Mouse (Mus musculus) midbrain, embryonic 14.5 days (tissue): ENCODE results near the gene Sobp. TPM values are rescaled to one million over a fixed set of nuclear protein-coding genes. Genes with fewer than 3 reads are reported as not detected.

Experiments used
- ATAC-seq: fragments of 200-750 bp; cut with Nextera tagmentation; 2 replicates; pipeline ENCODE4 v1.8.0; 2017; ENCODE audit warnings: moderate number of reproducible peaks, moderate library complexity; ENCODE audit not compliant: low FRiP score, low TSS enrichment
- DNase-seq: peaks from one replicate; pipeline ENCODE4 v3.0.0-alpha.2; 2015
- H3K27ac ChIP-seq: fragments of 300-500 bp; sonication (generic); replicated peaks from 2 replicates; pipeline ENCODE4 v1.5.1; 2014; ENCODE audit warnings: mild to moderate bottlenecking, low read depth, low read length, moderate library complexity
- H3K27me3 ChIP-seq: fragments of 300-500 bp; sonication (generic); 2 replicates; pipeline ENCODE4 v1.6.1; 2014; ENCODE audit warnings: low read length, control low read depth, mixed read lengths; ENCODE audit not compliant: control insufficient read depth, insufficient read depth
- H3K36me3 ChIP-seq: fragments of 300-500 bp; sonication (generic); 2 replicates; pipeline ENCODE4 v1.6.1; 2014; ENCODE audit warnings: low read length, control low read depth; ENCODE audit not compliant: control insufficient read depth, insufficient read depth
- H3K4me1 ChIP-seq: fragments of 300-500 bp; sonication (generic); 2 replicates; pipeline ENCODE4 v1.6.1; 2014; ENCODE audit warnings: mild to moderate bottlenecking, antibody characterized with exemption, low read length, control low read depth; ENCODE audit not compliant: control insufficient read depth, insufficient read depth
- H3K4me2 ChIP-seq: fragments of 300-500 bp; sonication (generic); 2 replicates; pipeline ENCODE4 v1.6.1; 2014; ENCODE audit warnings: mild to moderate bottlenecking, low read length, moderate library complexity
- H3K4me3 ChIP-seq: fragments of 300-500 bp; sonication (generic); replicated peaks from 2 replicates; pipeline ENCODE4 v1.5.1; 2014; ENCODE audit warnings: low read depth, low read length
- H3K9ac ChIP-seq: fragments of 300-500 bp; sonication (generic); replicated peaks from 2 replicates; pipeline ENCODE4 v1.6.1; 2014; ENCODE audit warnings: mild to moderate bottlenecking, low read length, moderate library complexity
- H3K9me3 ChIP-seq: fragments of 300-500 bp; sonication (generic); 2 replicates; pipeline ENCODE4 v1.6.1; 2016; ENCODE audit warnings: low read length, control low read depth, mixed read lengths; ENCODE audit not compliant: control insufficient read depth
- WGBS: fragments of 180-500 bp; shearing (Covaris S2); extraction: QIAGEN DNeasy Blood & Tissue Kit; methylation state at CpG from one replicate; pipeline ENCODE4 v1.1.7; 2014; 5-methylcytosine and 5-hydroxymethylcytosine counted together
- polyA plus RNA-seq: library from polyadenylated mRNA; unstranded; fragments of >200 nt; fragmentation: Nextera tagmentation; extraction: Ambion mirVana; gene quantifications from 2 replicates; pipeline ENCODE4 v1.2.1, GENCODE M21; 2014

Sobp gene
- polyA plus RNA-seq, 1 experiment from 2014 or later: 21.2 TPM

- H3K27ac ChIP-seq: no peak overlapping the region
- no peaks in the 10 kb centered on the region for H3K9me3 ChIP-seq
- H3K9ac ChIP-seq: no peak overlapping the region
- DNase-seq (no peak), ATAC-seq (no peak)
- H3K27me3 ChIP-seq: no peaks in the 10 kb centered on the region
- H3K4me3 ChIP-seq: no peak overlapping the region
- H3K4me2 ChIP-seq: no peak overlapping the region
- H3K36me3 ChIP-seq: no peaks in the 10 kb centered on the region
- peaks cover 5% of the 10 kb centered on the region; the same call in 1 of the 2 replicates for H3K4me1 ChIP-seq
- WGBS: 85% methylated on average over 13 of the region's 13 CpGs
These were observed 211.7 kb downstream of the Sobp start for GRCm38 (mm10) chr10:42962655-42963054.

- Histone ChIP-seq H3K9me3 (no peaks in the 10 kb centered on the region), H3K4me3 (no peak overlapping the region), H3K4me1 (peaks cover 5% of the 10 kb centered on the region; the same call in 1 of the 2 replicates), H3K9ac (no peak overlapping the region), H3K27ac (no peak overlapping the region), H3K27me3 (peaks cover 3% of the 10 kb centered on the region; the same call in 1 of the 2 replicates), H3K36me3 (no peaks in the 10 kb centered on the region), H3K4me2 (no peak overlapping the region)
- ATAC-seq (no peak), DNase-seq (no peak)
- 91% methylated on average over 6 of the region's 6 CpGs for WGBS
These were observed 212.1 kb downstream of the Sobp start for GRCm38 (mm10) chr10:42962181-42962601.

GRCm38 (mm10) chr10:42961771-42962170, 212.6 kb downstream of the Sobp start:
- DNase-seq (no peak), ATAC-seq (no peak)
- Histone ChIP-seq H3K36me3 (no peaks in the 10 kb centered on the region), H3K27ac (no peak overlapping the region), H3K9me3 (no peaks in the 10 kb centered on the region), H3K4me1 (peaks cover 5% of the 10 kb centered on the region; the same call in 1 of the 2 replicates), H3K4me2 (no peak overlapping the region), H3K4me3 (no peak overlapping the region), H3K27me3 (peaks cover 5% of the 10 kb centered on the region; the same call in 1 of the 2 replicates), H3K9ac (no peak overlapping the region)
- 61% methylated on average over 6 of the region's 6 CpGs for WGBS

GRCm38 (mm10) chr10:42958686-42959085, 215.6 kb downstream of the Sobp start:
- Histone ChIP-seq H3K4me2 (peak overlapping the region; percentile 55), H3K27me3 (peaks cover 5% of the 10 kb centered on the region; the same call in 1 of the 2 replicates), H3K4me3 (peak overlapping the region; percentile 26), H3K4me1 (peaks cover 5% of the 10 kb centered on the region; the same call in 1 of the 2 replicates), H3K9ac (peak overlapping the region; percentile 45; the same call in 1 of the 2 replicates), H3K27ac (no peak overlapping the region), H3K9me3 (no peaks in the 10 kb centered on the region), H3K36me3 (no peaks in the 10 kb centered on the region)
- DNase-seq: no peak
- 0 out of 2 replicates have a peak, but pooled peaks have one; percentile 22 for ATAC-seq
- whole genome bisulfite sequencing: 56% methylated on average over 4 of the region's 4 CpGs

- Histone ChIP-seq H3K4me2 (peak overlapping the region; percentile 55), H3K27me3 (peaks cover 5% of the 10 kb centered on the region; the same call in 1 of the 2 replicates), H3K4me1 (peaks cover 5% of the 10 kb centered on the region; the same call in 1 of the 2 replicates), H3K36me3 (no peaks in the 10 kb centered on the region), H3K4me3 (peak overlapping the region; percentile 26), H3K9me3 (no peaks in the 10 kb centered on the region), H3K27ac (no peak overlapping the region; the same call in 1 of the 2 replicates), H3K9ac (peak overlapping the region; percentile 45)
- ATAC-seq: peak; percentile 75; the same call in 1 of the 2 replicates
- WGBS: 5% methylated on average over 21 of the region's 21 CpGs
- DNase-seq: peak; percentile 94
These were observed 216.3 kb downstream of the Sobp start for GRCm38 (mm10) chr10:42957881-42958651.

GRCm38 (mm10) chr10:42955205-42955604, 219.1 kb downstream of the Sobp start:
- WGBS: 97% methylated on average over 3 of the region's 3 CpGs
- DNase-seq: no peak
- Histone ChIP-seq H3K4me2 (no peak overlapping the region), H3K27me3 (peaks cover 5% of the 10 kb centered on the region; the same call in 1 of the 2 replicates), H3K4me3 (no peak overlapping the region), H3K9me3 (no peaks in the 10 kb centered on the region), H3K4me1 (peaks cover 8% of the 10 kb centered on the region), H3K36me3 (no peaks in the 10 kb centered on the region), H3K27ac (no peak overlapping the region), H3K9ac (no peak overlapping the region)
- no peak for ATAC-seq

GRCm38 (mm10) chr10:42953601-42954000, 220.7 kb downstream of the Sobp start:
- Histone ChIP-seq H3K27ac (no peak overlapping the region), H3K36me3 (no peaks in the 10 kb centered on the region), H3K4me1 (peaks cover 3% of the 10 kb centered on the region), H3K9ac (no peak overlapping the region), H3K4me3 (no peak overlapping the region), H3K4me2 (no peak overlapping the region), H3K27me3 (peaks cover 5% of the 10 kb centered on the region; the same call in 1 of the 2 replicates), H3K9me3 (no peaks in the 10 kb centered on the region)
- DNase-seq: no peak
- no peak for ATAC-seq
- 73% methylated on average over 5 of the region's 5 CpGs for WGBS
